Mouse (Mus musculus): ENCODE data around the gene Aar2.
"Not testable (repeated sequence)": the region's sequence is repeated elsewhere in the genome, so short reads cannot be mapped to it uniquely, and the experiment has no call there.

The Aar2 gene

GRCm38 (mm10) chr2:156547123-156547891, at the start of gene Aar2:
TSS of gene Aar2 (plus strand) at chr2:156547584.
- DNase-seq: peak; percentile 80 to 82

GRCm38 (mm10) chr2:156497915-156498314, 49.5 kb upstream of the Aar2 start:
- DNase-seq: peak; percentile 44 to 52

DNA sequence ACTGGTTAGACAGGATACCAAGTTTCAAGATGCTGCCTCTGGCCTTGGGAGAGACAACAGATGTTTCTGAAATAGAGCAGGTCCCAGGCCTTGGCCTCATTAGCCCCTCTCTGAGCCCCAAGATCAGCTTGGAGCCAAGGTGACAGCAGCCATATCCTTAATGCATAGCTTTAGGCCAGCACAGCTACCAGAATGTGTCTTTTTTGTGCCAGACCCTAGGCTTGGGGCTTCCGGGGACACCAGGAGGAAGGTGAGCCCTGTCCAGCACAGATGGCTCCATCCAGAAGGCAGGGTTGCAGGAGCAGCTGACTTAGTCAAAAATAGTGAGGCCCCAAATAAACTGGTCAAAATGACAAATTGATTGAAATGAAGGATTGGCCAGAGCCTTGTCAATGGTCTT, 46.4 kb upstream of the Aar2 start:
- no peak for DNase-seq

- DNase-seq: peak; percentile 51 to 55
Observed at GRCm38 (mm10) chr2:156505533-156505932, 41.9 kb upstream of the Aar2 start.

- DNase-seq: no peak
Observed at GRCm38 (mm10) chr2:156512028-156512427, 35.4 kb upstream of the Aar2 start.

DNA sequence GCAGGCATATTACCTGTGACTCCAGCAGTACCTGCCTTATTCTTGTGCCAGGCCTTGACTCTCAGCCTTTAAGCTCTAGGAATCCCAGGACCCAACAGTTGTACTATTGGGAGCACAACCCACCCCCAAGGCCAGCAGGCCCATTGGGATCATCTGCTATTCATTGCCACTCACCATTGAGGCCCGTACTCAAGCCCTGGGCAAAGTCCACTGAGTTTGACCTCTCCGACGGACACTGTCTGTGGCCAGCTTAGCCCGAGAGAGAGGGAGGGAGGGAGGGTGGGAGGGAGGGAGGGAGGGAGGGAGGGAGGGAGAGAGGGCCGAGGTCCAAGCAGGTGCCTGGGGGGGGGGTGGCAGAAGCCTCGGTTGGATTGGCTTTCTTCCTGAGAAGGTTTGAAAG, 34.8 kb upstream of the Aar2 start:
- no peak for DNase-seq

- no peak for DNase-seq
Observed at GRCm38 (mm10) chr2:156515102-156515501, 32.3 kb upstream of the Aar2 start.

- DNase-seq: peak; percentile 61 to 63
Observed at GRCm38 (mm10) chr2:156515565-156516185, 31.7 kb upstream of the Aar2 start.

DNA sequence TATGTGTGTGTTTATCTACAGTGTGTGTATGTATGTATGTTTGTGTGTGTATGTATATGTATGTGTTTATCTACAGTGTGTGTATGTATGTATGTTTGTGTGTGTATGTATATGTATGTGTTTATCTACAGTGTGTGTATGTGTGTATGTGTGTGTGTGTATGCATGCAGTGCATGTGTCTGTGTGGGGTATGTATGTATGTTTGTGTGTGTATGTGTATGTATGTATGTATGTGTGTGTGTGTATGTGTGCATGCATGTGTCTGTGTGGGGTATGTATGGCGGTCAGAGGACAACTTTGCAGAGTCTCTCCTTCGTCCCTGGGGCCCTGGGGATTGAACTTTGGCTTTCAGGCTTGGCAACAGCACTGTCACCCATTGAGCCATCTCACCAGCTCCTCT, 30.7 kb upstream of the Aar2 start:
- not testable (repeated sequence) for DNase-seq

DNA sequence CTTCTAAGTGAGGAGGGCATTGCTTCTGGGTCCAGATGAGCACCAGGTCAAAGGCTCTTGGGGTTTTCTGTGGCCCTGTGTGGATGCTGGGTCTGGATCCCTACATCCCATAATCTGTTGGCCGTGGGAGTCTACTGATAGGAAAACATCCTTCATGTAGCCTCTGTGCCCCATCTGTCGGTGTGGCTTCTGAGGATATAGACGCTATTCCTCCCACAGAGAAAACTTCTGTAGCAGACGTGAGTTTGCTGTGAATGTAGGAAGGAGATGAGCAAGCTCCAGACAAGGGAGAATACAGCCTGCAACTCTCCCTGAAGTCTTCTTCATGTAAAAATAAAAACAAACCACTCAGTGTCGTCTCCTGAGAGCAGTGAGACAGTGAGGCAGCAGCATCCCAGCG, 29.1 kb upstream of the Aar2 start:
- DNase-seq: no peak

GRCm38 (mm10) chr2:156519584-156519983, 27.8 kb upstream of the Aar2 start:
- DNase-seq: no peak

DNA sequence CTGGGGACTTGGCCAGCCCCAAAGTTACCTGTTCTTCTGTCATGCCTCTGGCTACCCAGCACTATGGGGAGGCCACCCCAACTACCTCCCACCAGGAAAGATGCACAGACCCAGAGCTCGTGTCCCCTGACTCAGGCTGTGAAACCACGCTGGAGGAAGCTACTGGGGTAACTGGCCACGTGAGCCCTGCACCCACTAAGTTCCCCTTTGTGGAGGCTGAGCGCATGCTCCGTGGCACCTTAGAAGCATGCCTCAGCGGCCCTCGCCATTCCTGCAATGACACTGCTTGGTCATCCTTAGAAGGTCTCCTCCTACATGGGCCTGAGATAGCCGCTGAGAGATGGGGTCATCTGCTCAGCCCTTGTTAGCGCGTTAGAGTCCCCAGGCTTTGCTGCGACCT, 24.4 kb upstream of the Aar2 start:
- no peak for DNase-seq

- peak; percentile 15 to 16 for DNase-seq
Observed at GRCm38 (mm10) chr2:156524078-156524477, 23.3 kb upstream of the Aar2 start.

DNA sequence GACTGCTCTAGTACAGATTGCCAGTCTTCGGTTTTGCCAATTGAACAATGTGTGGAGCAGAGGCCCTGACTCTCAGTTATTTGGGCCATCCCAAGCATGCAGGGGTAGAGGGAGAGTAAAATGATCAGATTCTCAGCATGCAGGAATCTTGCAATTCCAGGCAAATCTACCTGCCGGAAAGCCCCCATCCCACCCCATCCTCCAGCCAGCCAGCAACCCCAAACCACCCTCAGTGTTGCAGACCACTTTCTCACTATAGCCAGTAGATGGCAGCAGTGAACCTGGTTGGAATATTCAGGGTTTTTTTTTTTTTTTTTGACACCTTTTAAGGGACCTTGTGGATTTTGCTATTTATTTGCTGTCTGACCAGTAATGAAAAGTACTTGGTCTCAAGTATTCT, 17.7 kb upstream of the Aar2 start:
- DNase-seq: peak in 1 of 2 experiments; percentile 23

GRCm38 (mm10) chr2:156533160-156533559, 14.2 kb upstream of the Aar2 start:
- peak in 1 of 2 experiments; percentile 15 for DNase-seq

DNA sequence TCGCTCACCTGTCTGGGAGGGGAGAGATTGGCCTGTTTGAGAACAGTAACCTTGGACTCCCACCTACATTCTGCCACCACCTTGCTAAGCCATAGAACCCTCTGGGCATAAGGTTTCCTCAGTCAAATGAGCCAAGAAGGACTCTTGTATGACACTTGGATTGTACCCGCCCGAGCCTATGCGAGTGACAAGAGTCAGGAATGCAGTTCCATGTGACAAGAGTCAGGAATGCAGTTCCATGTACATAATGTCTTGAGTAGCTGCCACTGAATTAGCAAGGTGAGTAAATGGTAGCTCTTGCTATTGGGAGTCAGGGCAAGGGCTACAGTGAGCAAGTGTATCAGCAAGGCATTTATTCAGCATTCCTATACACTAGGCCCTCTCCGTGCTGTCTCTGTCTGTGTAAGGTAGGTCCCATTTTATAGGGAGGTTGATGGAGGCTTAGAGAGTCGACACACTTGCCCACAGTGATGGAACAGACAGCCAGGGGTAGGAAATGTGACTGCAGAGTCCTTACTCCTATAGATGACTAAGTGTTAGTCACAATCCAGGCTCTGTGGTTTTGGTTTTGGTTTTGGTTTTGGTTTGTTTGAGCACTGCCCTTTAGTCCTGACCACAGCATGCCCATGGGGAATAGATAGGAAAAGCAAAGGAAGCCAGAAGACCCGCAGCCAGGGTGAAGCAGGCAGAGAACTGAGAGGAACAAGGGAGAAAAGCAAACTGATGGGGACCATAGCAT, 8.4 kb upstream of the Aar2 start:
- DNase-seq: peak; percentile 26 to 41

DNA sequence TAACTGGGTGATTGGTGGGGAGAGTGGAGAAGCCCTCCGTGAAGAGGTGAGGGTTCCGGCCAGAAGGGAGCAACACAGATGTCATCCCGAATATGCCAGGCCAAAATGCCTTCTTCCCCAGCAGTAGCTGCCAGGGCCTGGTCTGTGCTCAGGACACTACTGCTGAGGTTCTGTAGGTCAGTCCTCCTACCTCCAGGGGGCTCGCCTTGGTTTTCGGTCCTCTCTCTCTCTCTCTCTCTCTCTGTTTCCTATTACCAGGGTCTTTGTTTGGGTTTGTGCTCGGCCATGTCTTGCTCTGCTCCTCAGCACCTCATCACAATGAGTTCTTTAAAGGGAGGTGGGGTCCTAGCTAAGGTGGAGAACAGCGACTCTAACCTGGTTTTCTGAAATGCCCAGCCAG, 6.4 kb upstream of the Aar2 start:
- no peak for DNase-seq

- DNase-seq: no peak
Observed at GRCm38 (mm10) chr2:156542410-156542809, 5.0 kb upstream of the Aar2 start.

DNA sequence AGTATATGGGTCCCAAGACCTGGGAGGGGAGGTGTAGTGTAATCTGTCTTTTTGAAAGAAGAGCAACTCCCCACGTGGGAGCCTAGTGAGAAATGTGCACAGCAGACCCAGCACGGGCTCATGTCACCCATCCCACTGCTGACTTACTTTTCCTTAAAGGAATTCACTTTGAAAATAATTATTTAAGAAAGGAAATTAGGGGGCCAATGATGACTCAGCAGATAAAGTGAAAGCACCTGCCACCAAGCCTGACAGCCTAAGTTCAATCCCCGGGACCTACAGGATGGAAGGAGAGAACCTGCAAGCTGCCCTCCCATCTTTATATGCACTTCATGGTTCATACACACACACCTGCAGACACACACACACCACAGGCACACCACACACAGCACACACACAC, 3.6 kb upstream of the Aar2 start:
- DNase-seq: no peak

GRCm38 (mm10) chr2:156552421-156552820, 5.0 kb downstream of the Aar2 start:
- DNase-seq: no peak

GRCm38 (mm10) chr2:156561808-156562207, 14.4 kb downstream of the Aar2 start:
- no peak for DNase-seq

DNA sequence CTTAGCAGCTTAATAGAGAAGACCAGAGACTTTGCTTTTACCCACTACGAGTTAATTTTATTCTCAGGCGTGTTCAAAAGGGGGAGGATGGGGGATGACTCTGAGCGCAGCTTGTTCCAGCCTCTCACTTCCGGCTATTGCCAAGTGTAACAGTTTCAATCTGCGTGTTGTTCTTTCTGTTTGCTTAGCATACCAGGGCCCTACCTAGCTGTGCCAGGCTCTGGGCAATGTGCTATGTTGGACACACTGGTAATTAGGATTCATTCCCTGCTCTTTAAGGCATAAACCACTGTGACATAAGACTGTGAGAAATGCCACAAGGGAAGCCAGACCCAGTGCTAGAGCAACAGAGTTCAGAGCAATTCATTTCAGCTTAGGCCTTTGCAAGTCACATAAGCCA, 16.2 kb downstream of the Aar2 start:
- DNase-seq: peak in 1 of 2 experiments; percentile 15

DNA sequence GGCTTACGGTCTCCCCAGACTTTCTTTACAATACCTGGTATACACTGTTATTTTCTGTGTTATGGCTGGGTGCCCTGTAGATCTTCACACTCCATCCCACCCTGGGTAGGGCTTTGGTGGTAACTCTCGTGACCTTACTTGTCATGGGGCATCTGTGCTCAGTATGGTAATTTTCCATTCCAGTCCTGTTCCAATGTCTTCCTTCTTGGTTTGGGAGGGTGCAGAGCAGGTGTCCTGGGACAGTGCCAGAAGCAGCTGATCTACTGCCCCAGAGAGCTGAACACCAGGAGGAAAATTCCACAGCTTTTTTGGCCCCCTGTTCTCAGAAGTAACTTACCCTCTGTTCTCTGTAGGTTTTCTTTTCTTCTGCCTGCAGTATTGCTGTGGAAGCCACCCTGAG, 19.1 kb downstream of the Aar2 start:
- no peak for DNase-seq

DNA sequence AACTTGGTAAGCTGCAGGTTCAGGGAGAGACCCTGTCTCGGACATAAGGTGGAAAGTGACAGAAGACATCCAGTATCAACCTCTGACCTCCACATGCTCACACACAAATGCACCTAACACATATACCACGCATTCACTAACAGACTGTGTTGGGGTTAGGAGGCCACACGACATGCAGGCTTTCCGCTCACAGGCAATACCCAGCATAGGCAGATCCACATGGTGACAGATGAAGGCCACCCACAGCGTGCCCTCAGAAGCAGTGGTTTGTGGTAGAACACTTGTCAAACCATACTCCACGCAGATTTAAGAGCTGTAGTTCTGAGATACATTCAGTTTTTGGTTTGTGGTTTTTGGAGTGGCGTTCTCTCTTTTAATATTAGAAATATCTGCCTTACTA, 21.3 kb downstream of the Aar2 start:
- DNase-seq: no peak
